Mouse (Mus musculus) heart, embryonic 13.5 days (tissue): ENCODE results near the gene Pctp. TPM values are rescaled to one million over a fixed set of nuclear protein-coding genes. Genes with fewer than 3 reads are reported as not detected.
A peak's percentile ranks its signal among the peaks of the same experiment; 100 is the strongest.

ENCODE experiments used
- ATAC-seq: fragments of 200-750 bp; cut with Nextera tagmentation; 2 replicates; pipeline ENCODE4 v1.8.0; 2017; ENCODE audit warnings: moderate TSS enrichment; ENCODE audit not compliant: insufficient number of reproducible peaks, low FRiP score, low TSS enrichment; ENCODE audit errors: extremely low read depth
- H3K27ac ChIP-seq: fragments of 300-500 bp; sonication (generic); replicated peaks from 2 replicates; pipeline ENCODE4 v1.5.1; 2015; ENCODE audit warnings: moderate library complexity, mild to moderate bottlenecking, inconsistent platforms
- H3K27me3 ChIP-seq: fragments of 300-500 bp; sonication (generic); replicated peaks from 2 replicates; pipeline ENCODE4 v1.6.1; 2015; ENCODE audit warnings: mild to moderate bottlenecking, inconsistent platforms
- H3K36me3 ChIP-seq: fragments of 300-500 bp; sonication (generic); 2 replicates; pipeline ENCODE4 v1.6.1; 2015; ENCODE audit warnings: mild to moderate bottlenecking, inconsistent platforms
- H3K4me1 ChIP-seq: fragments of 300-500 bp; sonication (generic); 2 replicates; pipeline ENCODE4 v1.6.1; 2015; ENCODE audit warnings: inconsistent platforms
- H3K4me2 ChIP-seq: fragments of 300-500 bp; sonication (generic); 2 replicates; pipeline ENCODE4 v1.6.1; 2015; ENCODE audit warnings: inconsistent platforms, mild to moderate bottlenecking, moderate library complexity
- H3K4me3 ChIP-seq: fragments of 300-500 bp; sonication (generic); 2 replicates; pipeline ENCODE4 v1.5.1; 2015; ENCODE audit warnings: moderate library complexity, mild to moderate bottlenecking, inconsistent platforms
- H3K9ac ChIP-seq: fragments of 300-500 bp; sonication (generic); 2 replicates; pipeline ENCODE4 v1.6.1; 2015; ENCODE audit warnings: inconsistent platforms, mild to moderate bottlenecking, moderate library complexity
- H3K9me3 ChIP-seq: fragments of 300-500 bp; sonication (generic); 2 replicates; pipeline ENCODE4 v1.6.1; 2016; ENCODE audit warnings: inconsistent platforms
- whole genome bisulfite sequencing: fragments of 180-500 bp; shearing (Covaris S2); methylation state at CpG from one replicate; pipeline ENCODE4 v1.1.7; 2015; ENCODE audit warnings: mixed read lengths; 5-methylcytosine and 5-hydroxymethylcytosine counted together
- polyA plus RNA-seq: library from polyadenylated mRNA; unstranded; fragments of >200 nt; fragmentation: Nextera tagmentation; extraction: Ambion mirVana; gene quantifications from 2 replicates; pipeline ENCODE4 v1.2.1, GENCODE M21; 2015

Gene Pctp
- polyA plus RNA-seq, 1 experiment from 2014 or later = 11.3 TPM

DNA sequence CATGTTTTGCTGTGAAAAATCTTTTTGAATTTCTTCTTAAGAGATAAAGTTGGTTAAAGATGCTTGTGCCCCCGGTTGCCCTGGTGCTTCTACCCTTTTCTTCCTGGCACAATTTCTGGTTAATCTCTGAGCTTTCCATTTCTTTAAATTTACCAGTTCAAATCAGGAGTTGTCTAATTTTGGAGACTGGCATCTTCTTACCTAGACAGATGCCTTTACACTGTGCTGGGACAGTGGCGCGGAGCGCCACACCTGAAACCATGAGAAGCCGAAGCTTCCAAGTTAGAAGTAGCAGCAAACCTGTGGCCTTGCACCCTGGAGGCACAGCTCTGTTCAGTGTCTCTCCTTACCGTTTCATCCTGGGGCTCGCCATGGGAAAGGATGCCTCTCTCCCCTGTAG lies 28.4 kb upstream of the Pctp start:
- WGBS = 35% methylated on average over 7 of the region's 7 CpGs
- Histone ChIP-seq H3K36me3 (peaks cover 8% of the 10 kb centered on the region), H3K27me3 (peaks cover 33% of the 10 kb centered on the region), H3K9ac (peak overlapping the region; percentile 76), H3K9me3 (no peaks in the 10 kb centered on the region), H3K27ac (no peak overlapping the region), H3K4me2 (peak overlapping the region; percentile 73), H3K4me1 (peaks cover 32% of the 10 kb centered on the region), H3K4me3 (peak overlapping the region; percentile 53)
- ATAC-seq = no peak

DNA sequence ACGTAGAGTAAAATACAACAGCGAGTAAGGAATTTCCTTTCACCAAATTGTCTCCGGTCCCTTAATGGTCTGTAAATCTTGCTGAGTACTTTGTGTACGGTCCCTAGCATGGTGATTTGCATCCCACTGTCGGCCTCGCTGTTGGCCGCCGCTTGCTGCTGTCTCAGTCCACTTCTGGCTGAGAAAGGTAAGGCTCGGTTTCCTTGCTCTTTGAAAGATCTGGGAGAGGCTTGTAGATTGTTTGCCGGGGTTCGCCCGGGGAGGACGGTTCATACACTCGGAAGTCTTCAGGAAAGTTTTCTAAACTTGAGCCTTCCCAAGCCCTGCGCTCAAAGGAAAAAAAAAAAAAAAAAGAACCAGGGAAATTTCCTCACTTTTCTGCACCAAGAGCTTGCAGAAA lies 27.9 kb upstream of the Pctp start:
- no peaks in the 10 kb centered on the region for H3K9me3 ChIP-seq
- peak overlapping the region; percentile 73 for H3K4me2 ChIP-seq
- peak overlapping the region; percentile 76 for H3K9ac ChIP-seq
- peaks cover 4% of the 10 kb centered on the region for H3K36me3 ChIP-seq
- peak overlapping the region; percentile 53 for H3K4me3 ChIP-seq
- ATAC-seq = no peak
- H3K4me1 ChIP-seq = peaks cover 37% of the 10 kb centered on the region
- H3K27me3 ChIP-seq = peaks cover 33% of the 10 kb centered on the region
- WGBS = 0% methylated on average over 15 of the region's 15 CpGs
- no peak overlapping the region for H3K27ac ChIP-seq

DNA sequence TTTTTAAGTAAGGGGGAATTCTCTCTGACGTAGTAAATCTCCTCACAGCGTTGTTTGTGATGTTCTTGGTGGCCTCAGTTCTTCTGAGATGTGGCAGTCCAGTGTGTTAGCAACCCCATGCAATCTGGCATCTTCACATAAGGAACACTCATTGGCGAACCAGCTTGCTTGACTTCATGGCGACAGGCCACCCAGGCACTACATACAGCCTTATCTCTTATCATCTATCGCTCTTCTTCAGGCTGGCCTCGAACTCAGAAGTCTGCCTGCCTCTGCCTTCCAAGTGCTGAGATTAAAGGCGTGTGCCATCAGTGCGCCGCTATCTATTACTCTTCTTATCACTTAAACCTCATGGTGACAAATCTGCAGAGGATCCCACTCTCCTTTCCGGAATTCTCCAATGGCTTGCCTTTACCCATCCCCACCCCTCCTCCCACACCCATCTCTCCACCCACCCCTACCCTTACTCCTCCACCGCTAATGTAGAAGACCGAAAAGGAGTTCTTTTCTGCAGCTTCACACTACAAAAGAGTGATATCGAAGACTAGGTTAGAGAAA lies 27.2 kb upstream of the Pctp start, which contains the start of gene Tmem100:
Gene Tmem100, plus strand, starts transcription at position 508 of the 558 bp plus-strand sequence.
- H3K9ac ChIP-seq = peak within 1 kb of the TSS; percentile 76
- no peaks in the 10 kb centered on the region for H3K36me3 ChIP-seq
- no peak for ATAC-seq
- whole genome bisulfite sequencing = 26% methylated on average over 13 of the region's 13 CpGs
- H3K27ac ChIP-seq = no peak within 1 kb of the TSS
- peak within 1 kb of the TSS; percentile 73 for H3K4me2 ChIP-seq
- peaks cover 33% of the 10 kb centered on the region for H3K27me3 ChIP-seq
- H3K4me1 ChIP-seq = peaks cover 37% of the 10 kb centered on the region
- no peaks in the 10 kb centered on the region for H3K9me3 ChIP-seq
- H3K4me3 ChIP-seq = peak within 1 kb of the TSS; percentile 53

DNA sequence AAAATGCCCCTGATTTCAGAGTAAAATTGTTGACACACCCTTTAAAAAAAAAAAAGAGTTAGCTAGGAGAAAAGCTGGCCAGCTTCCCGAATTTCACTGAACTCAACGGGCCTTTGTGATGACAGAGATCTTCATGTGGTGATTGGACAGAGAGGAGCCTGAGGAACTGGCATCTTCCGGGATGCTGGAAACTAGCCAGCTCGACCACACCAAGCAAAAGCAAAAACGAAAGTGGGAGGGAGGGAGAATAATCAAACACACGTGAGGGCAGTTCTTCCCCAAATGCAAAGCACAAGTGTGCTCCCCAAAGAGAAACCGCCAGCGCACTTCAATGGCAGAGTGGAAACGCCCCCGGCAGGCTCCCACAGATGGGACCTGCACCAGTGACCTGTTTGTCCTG lies 26.7 kb upstream of the Pctp start:
- ATAC-seq = no peak
- Histone ChIP-seq H3K9me3 (no peaks in the 10 kb centered on the region), H3K4me1 (peaks cover 37% of the 10 kb centered on the region), H3K4me2 (peak overlapping the region; percentile 73), H3K36me3 (no peaks in the 10 kb centered on the region), H3K9ac (peak overlapping the region; percentile 50; the same call in 1 of the 2 replicates), H3K4me3 (peak overlapping the region; percentile 53), H3K27ac (no peak overlapping the region), H3K27me3 (peaks cover 33% of the 10 kb centered on the region)
- 24% methylated on average over 10 of the region's 10 CpGs for WGBS

DNA sequence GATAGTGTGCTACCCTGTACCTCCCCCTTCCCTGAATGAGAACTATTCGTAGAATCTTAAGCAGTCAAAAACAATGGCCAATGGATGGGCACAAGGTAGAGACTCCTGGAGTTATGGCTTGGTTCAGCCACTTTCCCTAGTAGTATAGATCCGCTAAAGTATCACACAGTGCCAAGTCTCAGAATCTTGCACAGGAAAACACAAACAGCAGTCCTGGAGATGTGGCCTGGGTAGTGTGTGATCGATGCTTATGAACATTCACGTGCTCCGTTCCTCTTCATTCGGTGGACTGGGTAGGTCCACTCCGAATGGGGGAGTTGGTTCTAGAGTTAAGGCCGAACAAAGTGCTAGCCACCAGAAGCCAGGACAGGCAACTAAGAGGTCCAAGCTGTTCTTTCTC lies 26.1 kb upstream of the Pctp start:
- WGBS = 84% methylated on average over 8 of the region's 8 CpGs
- Histone ChIP-seq H3K36me3 (no peaks in the 10 kb centered on the region), H3K4me2 (no peak overlapping the region), H3K9me3 (no peaks in the 10 kb centered on the region), H3K4me3 (no peak overlapping the region), H3K27me3 (peaks cover 33% of the 10 kb centered on the region), H3K9ac (no peak overlapping the region), H3K4me1 (peaks cover 37% of the 10 kb centered on the region), H3K27ac (no peak overlapping the region)
- no peak for ATAC-seq

DNA sequence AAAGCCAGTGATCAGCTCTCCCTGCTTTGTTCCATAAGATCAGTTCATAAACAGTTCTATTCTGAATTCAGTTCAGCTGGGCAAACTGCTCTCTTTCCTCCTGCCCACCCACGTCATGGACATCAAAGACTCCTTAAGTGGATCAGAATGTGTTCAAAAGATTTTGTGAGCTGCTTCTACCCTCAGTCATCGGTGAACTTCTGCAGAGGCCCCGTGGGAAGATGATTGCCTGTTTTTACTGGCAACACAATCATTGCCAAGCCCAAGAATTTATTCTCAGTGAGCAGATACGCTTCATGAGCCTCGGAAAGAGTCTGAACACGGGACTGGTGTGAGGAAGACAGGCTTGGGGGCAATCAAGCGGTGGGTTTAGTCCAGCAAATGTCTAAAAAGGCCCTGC lies 24.5 kb upstream of the Pctp start:
- Histone ChIP-seq H3K4me3 (no peak overlapping the region), H3K9ac (no peak overlapping the region), H3K9me3 (no peaks in the 10 kb centered on the region), H3K4me2 (no peak overlapping the region), H3K27ac (no peak overlapping the region), H3K36me3 (no peaks in the 10 kb centered on the region), H3K27me3 (peaks cover 34% of the 10 kb centered on the region), H3K4me1 (peaks cover 30% of the 10 kb centered on the region)
- 53% methylated on average over 7 of the region's 7 CpGs for WGBS
- ATAC-seq = no peak

DNA sequence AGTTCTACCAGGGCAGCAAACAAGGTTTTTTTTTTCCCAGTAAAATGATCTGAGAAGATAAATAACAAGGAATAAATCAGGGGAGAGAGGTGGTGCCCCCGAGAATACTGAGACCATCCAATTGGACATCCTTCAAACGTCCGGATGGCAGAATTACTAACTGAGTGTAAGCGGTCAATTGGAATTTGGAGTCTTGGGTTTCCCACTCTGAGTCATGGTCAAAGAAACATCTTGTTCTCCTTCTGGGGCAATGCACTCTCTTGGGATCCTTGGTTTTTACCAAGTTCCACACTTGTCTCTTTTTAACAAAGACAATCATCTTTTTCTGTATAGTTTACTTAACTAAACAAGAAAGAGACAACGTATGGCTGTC lies 24.1 kb upstream of the Pctp start:
- Histone ChIP-seq H3K9ac (no peak overlapping the region), H3K4me2 (no peak overlapping the region), H3K36me3 (no peaks in the 10 kb centered on the region), H3K27ac (no peak overlapping the region), H3K4me3 (no peak overlapping the region), H3K4me1 (peaks cover 30% of the 10 kb centered on the region), H3K9me3 (no peaks in the 10 kb centered on the region), H3K27me3 (peaks cover 30% of the 10 kb centered on the region)
- ATAC-seq = no peak
- 75% methylated on average over 5 of the region's 5 CpGs for WGBS

DNA sequence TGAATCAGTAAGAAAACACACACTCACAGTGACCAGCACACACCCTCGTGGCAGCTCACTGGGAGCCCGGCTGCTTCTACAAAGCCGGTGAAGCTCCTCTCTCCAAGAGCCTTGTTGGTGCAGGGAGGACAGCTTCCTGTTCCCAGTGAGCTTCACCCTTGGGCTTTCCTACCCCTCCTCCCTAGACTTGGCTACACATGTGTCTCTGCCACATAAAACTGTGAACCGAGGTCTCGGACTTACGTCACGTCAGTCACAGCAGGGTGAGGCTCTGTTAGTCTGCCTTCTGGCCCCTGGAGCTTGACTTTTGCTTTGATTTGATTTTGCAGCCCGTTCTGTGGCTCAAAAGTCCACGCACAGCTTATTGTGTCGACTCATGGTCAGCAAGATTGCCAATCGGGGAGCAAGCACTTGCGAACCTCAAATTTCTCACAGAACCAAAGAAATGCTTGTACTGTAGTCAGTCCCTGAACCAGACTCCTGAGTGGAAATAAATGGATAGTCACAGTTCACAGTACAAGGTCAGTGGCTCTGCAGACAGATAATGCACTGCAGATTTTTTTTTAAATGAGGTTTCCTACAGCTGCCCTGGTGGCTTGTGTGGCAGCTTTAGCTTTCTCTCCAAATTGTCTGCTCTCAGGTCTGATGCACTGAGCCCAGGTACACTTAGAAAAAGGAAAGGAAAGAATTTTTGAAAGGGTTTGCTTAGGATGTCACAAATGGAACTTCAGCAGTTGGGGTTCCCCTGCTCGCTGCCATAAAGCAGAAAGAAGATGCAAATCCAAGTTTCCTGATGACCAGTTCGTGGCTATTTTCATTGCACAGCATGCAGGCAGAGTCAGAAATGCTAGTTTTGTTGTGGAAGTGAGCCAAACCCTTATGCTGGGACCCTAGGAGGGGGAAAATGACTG lies 23.5 kb upstream of the Pctp start:
- 60% methylated on average over 14 of the region's 14 CpGs for WGBS
- Histone ChIP-seq H3K9ac (no peak overlapping the region; the same call in 1 of the 2 replicates), H3K27me3 (peaks cover 23% of the 10 kb centered on the region), H3K9me3 (no peaks in the 10 kb centered on the region), H3K4me1 (peaks cover 29% of the 10 kb centered on the region), H3K4me2 (no peak overlapping the region), H3K27ac (no peak overlapping the region), H3K4me3 (no peak overlapping the region), H3K36me3 (no peaks in the 10 kb centered on the region)
- ATAC-seq = no peak

DNA sequence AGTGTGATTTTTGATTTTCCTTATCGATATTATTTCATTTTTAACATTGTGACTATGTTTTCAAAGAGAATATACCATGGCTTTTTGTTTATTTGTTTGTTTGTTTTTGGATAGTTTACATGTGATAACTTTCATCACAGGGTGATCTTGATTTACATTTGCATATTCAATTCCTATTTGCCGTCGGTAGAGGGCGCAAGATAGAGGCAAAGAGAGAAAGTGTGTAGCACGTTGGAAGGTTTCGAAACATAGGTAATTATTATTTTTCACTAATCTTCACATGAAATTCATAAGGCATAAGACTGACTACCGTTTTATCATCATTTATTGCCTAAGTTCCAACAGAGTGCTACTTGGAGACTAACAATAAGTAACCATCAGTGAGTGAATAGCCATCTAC lies 16.5 kb upstream of the Pctp start:
- Histone ChIP-seq H3K9ac (no peak overlapping the region), H3K9me3 (no peaks in the 10 kb centered on the region), H3K36me3 (no peaks in the 10 kb centered on the region), H3K4me2 (no peak overlapping the region), H3K4me1 (no peaks in the 10 kb centered on the region), H3K4me3 (no peak overlapping the region), H3K27me3 (peaks cover 18% of the 10 kb centered on the region; the same call in 1 of the 2 replicates), H3K27ac (no peak overlapping the region)
- 18% methylated on average over 7 of the region's 7 CpGs for WGBS
- ATAC-seq = no peak

DNA sequence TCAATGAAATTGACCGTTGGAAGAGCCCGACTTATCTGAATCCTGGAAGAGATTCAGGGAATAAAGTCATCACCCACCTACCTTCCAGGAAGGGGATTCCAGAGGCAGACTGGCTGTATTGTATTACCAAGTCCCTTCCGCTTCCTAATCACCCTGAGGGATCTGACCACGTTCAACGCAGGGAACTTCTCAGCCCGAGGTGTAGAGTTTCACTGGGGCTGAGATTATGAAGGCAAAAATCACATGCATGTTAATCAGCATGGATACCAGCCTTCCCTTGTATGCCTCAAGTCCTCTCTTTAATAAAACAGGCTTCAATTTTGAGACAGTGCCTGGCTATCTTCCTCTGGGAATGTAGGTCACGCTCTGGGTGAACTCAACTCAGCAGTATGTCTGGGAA lies 12.6 kb upstream of the Pctp start:
- WGBS = 51% methylated on average over 7 of the region's 7 CpGs
- H3K27ac ChIP-seq = no peak overlapping the region
- H3K4me1 ChIP-seq = no peaks in the 10 kb centered on the region
- no peak overlapping the region for H3K9ac ChIP-seq
- H3K4me2 ChIP-seq = no peak overlapping the region
- ATAC-seq = no peak
- H3K27me3 ChIP-seq = peaks cover 12% of the 10 kb centered on the region; the same call in 1 of the 2 replicates
- H3K4me3 ChIP-seq = no peak overlapping the region
- no peaks in the 10 kb centered on the region for H3K36me3 ChIP-seq
- H3K9me3 ChIP-seq = no peaks in the 10 kb centered on the region

DNA sequence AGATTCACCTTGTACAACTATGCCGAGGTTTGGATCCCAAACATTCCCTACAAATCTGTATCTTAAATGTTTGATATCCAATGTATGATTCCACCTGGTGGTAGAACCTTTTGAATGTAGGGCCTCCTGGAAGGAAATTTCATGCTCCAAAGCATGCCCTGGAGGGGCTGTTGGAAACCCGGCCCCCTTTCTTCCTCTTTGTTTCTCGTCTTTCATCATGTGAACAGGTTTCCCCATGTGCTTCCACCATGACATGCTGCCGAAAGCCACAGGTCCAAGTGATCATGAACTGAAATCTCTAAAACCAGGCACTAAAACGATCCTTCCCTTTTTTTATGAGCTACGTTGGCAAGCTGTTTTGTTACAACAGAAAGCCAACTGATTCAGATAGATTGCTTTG lies 11.0 kb upstream of the Pctp start:
- H3K4me3 ChIP-seq = no peak overlapping the region
- H3K4me2 ChIP-seq = no peak overlapping the region
- H3K9ac ChIP-seq = no peak overlapping the region
- ATAC-seq = no peak
- no peaks in the 10 kb centered on the region for H3K4me1 ChIP-seq
- WGBS = 77% methylated on average over 6 of the region's 6 CpGs
- peaks cover 10% of the 10 kb centered on the region; the same call in 1 of the 2 replicates for H3K27me3 ChIP-seq
- no peak overlapping the region for H3K27ac ChIP-seq
- H3K36me3 ChIP-seq = no peaks in the 10 kb centered on the region
- no peaks in the 10 kb centered on the region for H3K9me3 ChIP-seq
